Mouse (Mus musculus) embryonic facial prominence, embryonic 12.5 days (tissue): ENCODE measurements around the gene Ptf1a. TPM values are rescaled to one million over a fixed set of nuclear protein-coding genes. Genes with fewer than 3 reads are reported as not detected.

Experiments
- ATAC-seq: fragments of 200-750 bp; cut with Nextera tagmentation; 2 replicates; pipeline ENCODE4 v1.8.0; 2017; ENCODE audit not compliant: insufficient number of reproducible peaks, insufficient read depth, low FRiP score, low TSS enrichment
- H3K27ac ChIP-seq: fragments of 300-500 bp; sonication (generic); 2 replicates; pipeline ENCODE4 v1.5.1; 2016; ENCODE audit warnings: mild to moderate bottlenecking
- H3K27me3 ChIP-seq: fragments of 300-500 bp; sonication (generic); 2 replicates; pipeline ENCODE4 v1.6.1; 2016; ENCODE audit warnings: mild to moderate bottlenecking, moderate library complexity
- H3K36me3 ChIP-seq: fragments of 300-500 bp; sonication (generic); 2 replicates; pipeline ENCODE4 v1.6.1; 2016; ENCODE audit warnings: mild to moderate bottlenecking
- H3K4me1 ChIP-seq: fragments of 300-500 bp; sonication (generic); 2 replicates; pipeline ENCODE4 v1.6.1; 2016
- H3K4me2 ChIP-seq: fragments of 300-500 bp; sonication (generic); replicated peaks from 2 replicates; pipeline ENCODE4 v1.6.1; 2016; ENCODE audit warnings: mild to moderate bottlenecking, moderate library complexity
- H3K4me3 ChIP-seq: fragments of 300-500 bp; sonication (generic); 2 replicates; pipeline ENCODE4 v1.5.1; 2016; ENCODE audit warnings: mild to moderate bottlenecking
- H3K9ac ChIP-seq: fragments of 300-500 bp; sonication (generic); 2 replicates; pipeline ENCODE4 v1.6.1; 2016; ENCODE audit warnings: mild to moderate bottlenecking, moderate library complexity
- H3K9me3 ChIP-seq: fragments of 300-500 bp; sonication (generic); 2 replicates; pipeline ENCODE4 v1.6.1; 2016; ENCODE audit warnings: mild to moderate bottlenecking, moderate library complexity
- WGBS: fragments of 180-500 bp; shearing (Covaris S2); methylation state at CpG from one replicate; pipeline ENCODE4 v1.1.7; 2016; 5-methylcytosine and 5-hydroxymethylcytosine counted together
- polyA plus RNA-seq: library from polyadenylated mRNA; unstranded; fragments of >200 nt; fragmentation: Nextera tagmentation; extraction: Ambion mirVana; gene quantifications from 2 replicates; pipeline ENCODE4 v1.2.1, GENCODE M21; 2016

Ptf1a gene
- polyA plus RNA-seq: 0.15 and 0.28 TPM in 2 replicates

DNA sequence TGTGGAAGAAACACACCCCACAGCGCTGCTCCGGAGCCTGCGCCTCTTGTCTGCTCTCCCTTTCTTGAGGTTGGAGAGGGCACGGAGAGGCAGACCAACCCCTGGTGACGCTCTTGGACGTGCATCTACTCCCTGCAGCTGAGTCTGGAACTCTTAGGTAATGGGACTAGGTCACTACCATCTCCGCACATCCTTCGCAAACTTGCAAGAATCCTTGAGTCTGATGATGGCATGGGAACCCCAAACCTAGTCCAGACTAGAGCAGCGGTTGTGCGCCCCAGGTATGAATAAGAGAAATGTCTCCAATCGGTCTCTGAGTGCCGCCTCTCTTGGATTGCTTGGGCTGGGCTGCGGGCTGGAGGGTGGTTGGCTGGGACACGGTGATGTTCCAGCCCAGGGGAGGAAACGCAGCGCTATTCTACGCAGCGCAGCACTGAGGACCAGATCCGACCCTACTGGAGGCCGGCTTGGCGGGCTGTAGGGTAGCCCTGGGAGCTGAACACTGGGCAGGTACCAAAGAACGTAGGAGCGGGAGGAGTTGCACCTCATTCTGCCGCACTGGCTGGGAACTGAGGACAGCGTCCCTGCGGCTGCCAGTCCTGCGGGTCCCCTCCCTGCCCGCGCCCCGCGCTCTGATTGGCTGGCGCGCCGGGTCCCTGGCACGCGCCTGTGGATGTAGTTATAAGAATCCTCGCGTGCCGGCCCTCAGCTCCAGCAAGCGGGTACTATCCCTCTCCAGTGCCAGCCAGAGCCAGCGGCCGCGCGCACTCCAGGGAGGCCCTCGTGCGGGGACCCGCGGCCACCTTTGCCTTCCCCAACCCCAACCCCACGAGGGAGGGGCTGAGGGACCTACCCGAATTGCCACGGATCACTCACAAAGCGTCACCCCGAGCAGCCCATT is at the start of gene Ptf1a:
Gene Ptf1a, plus strand, starts transcription at position 733 of the 901 bp plus-strand sequence.
- 0 out of 2 replicates have a peak within 1 kb of the TSS, but pooled peaks have one; percentile 16 for H3K9ac ChIP-seq
- H3K27ac ChIP-seq: no peak within 1 kb of the TSS
- ATAC-seq: peak; percentile 65; the same call in 1 of the 2 replicates
- peaks cover 16% of the 10 kb centered on the region; the same call in 1 of the 2 replicates for H3K4me1 ChIP-seq
- H3K4me2 ChIP-seq: peak within 1 kb of the TSS; percentile 48
- under 1% methylated on average over 53 of the region's 53 CpGs for WGBS
- peak within 1 kb of the TSS; percentile 25 for H3K4me3 ChIP-seq
- no peaks in the 10 kb centered on the region for H3K9me3 ChIP-seq
- H3K36me3 ChIP-seq: no peaks in the 10 kb centered on the region
- H3K27me3 ChIP-seq: peaks cover 94% of the 10 kb centered on the region

DNA sequence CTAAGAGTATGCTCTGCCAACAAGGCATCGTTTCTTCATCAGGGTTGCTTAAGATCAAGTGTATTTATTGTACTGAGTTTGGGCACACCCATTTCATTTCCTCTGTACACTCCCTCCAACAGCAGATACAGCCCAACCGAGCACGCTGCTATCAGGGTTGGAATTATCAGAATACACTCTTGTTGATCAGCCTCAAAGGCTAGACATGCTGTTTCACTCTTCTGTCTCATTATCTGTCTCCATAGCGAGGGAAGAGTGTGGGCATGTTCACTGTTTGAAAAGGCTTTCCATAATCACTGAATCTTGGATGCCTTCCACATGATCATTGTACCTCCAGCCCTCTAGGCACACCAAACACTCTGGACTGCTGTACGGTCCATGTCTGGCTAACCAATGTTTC is 40.1 kb upstream of the Ptf1a start:
- Histone ChIP-seq H3K27ac (no peak overlapping the region), H3K36me3 (no peaks in the 10 kb centered on the region), H3K9ac (no peak overlapping the region), H3K27me3 (no peaks in the 10 kb centered on the region), H3K4me2 (no peak overlapping the region), H3K4me1 (no peaks in the 10 kb centered on the region), H3K9me3 (no peaks in the 10 kb centered on the region), H3K4me3 (no peak overlapping the region)
- no peak; the same call in 1 of the 2 replicates for ATAC-seq
- 82% methylated on average over 5 of the region's 5 CpGs for WGBS

- no peaks in the 10 kb centered on the region for H3K4me1 ChIP-seq
- no peaks in the 10 kb centered on the region for H3K27me3 ChIP-seq
- ATAC-seq: no peak
- no peak overlapping the region for H3K27ac ChIP-seq
- WGBS: 36% methylated on average over 3 of the region's 3 CpGs
- no peak overlapping the region for H3K4me3 ChIP-seq
- no peaks in the 10 kb centered on the region for H3K36me3 ChIP-seq
- no peak overlapping the region for H3K9ac ChIP-seq
- no peak overlapping the region for H3K4me2 ChIP-seq
- H3K9me3 ChIP-seq: no peaks in the 10 kb centered on the region
Observed at GRCm38 (mm10) chr2:19406531-19406930, 38.9 kb upstream of the Ptf1a start.

GRCm38 (mm10) chr2:19414222-19414965 is 31.1 kb upstream of the Ptf1a start:
- WGBS: 17% methylated on average over 19 of the region's 19 CpGs
- Histone ChIP-seq H3K36me3 (no peaks in the 10 kb centered on the region), H3K27ac (no peak overlapping the region), H3K9ac (no peak overlapping the region), H3K4me1 (no peaks in the 10 kb centered on the region), H3K9me3 (no peaks in the 10 kb centered on the region), H3K27me3 (peaks cover 2% of the 10 kb centered on the region; the same call in 1 of the 2 replicates), H3K4me3 (peak overlapping the region; percentile 20; the same call in 1 of the 2 replicates), H3K4me2 (peak overlapping the region; percentile 49)
- no peak for ATAC-seq

GRCm38 (mm10) chr2:19415063-19415521 is 30.4 kb upstream of the Ptf1a start:
- H3K4me1 ChIP-seq: no peaks in the 10 kb centered on the region
- WGBS: 2% methylated on average over 6 of the region's 6 CpGs
- no peak for ATAC-seq
- no peak overlapping the region for H3K9ac ChIP-seq
- H3K36me3 ChIP-seq: no peaks in the 10 kb centered on the region
- H3K27me3 ChIP-seq: peaks cover 2% of the 10 kb centered on the region; the same call in 1 of the 2 replicates
- H3K27ac ChIP-seq: no peak overlapping the region
- peak overlapping the region; percentile 20; the same call in 1 of the 2 replicates for H3K4me3 ChIP-seq
- H3K4me2 ChIP-seq: peak overlapping the region; percentile 49
- H3K9me3 ChIP-seq: no peaks in the 10 kb centered on the region

DNA sequence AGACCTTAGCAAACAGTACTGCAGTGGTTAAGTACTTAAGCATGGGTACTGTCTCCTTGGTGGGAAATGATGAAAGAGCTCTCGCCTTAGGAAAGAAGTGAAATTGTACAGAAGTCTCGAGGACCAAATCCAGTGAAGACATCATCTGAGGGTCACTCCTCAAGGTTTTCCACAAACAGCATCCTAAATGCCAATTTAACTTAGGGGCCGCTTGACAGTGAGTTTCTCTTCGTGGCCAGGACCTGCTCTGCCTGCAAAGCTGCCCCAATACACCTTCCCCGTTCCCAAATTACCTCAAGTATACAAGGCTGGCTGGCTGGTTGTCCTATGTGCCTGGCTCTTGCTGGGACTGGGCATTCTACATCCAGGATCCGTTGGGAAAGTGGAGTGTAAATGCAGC is 29.4 kb upstream of the Ptf1a start:
- Histone ChIP-seq H3K27ac (no peak overlapping the region), H3K4me3 (no peak overlapping the region), H3K27me3 (peaks cover 2% of the 10 kb centered on the region; the same call in 1 of the 2 replicates), H3K4me2 (no peak overlapping the region), H3K9ac (no peak overlapping the region), H3K36me3 (no peaks in the 10 kb centered on the region), H3K9me3 (no peaks in the 10 kb centered on the region), H3K4me1 (no peaks in the 10 kb centered on the region)
- WGBS: 75% methylated on average over 6 of the region's 6 CpGs
- ATAC-seq: no peak

- Histone ChIP-seq H3K36me3 (no peaks in the 10 kb centered on the region), H3K4me2 (no peak overlapping the region), H3K4me1 (no peaks in the 10 kb centered on the region), H3K4me3 (no peak overlapping the region), H3K27ac (no peak overlapping the region), H3K27me3 (peaks cover 14% of the 10 kb centered on the region), H3K9me3 (no peaks in the 10 kb centered on the region), H3K9ac (no peak overlapping the region)
- ATAC-seq: no peak
- 81% methylated on average over 1 of the region's 1 CpGs for WGBS
Observed at GRCm38 (mm10) chr2:19419686-19420345, 25.6 kb upstream of the Ptf1a start.

GRCm38 (mm10) chr2:19422226-19422625 is 23.2 kb upstream of the Ptf1a start:
- H3K9ac ChIP-seq: no peak overlapping the region
- ATAC-seq: no peak

GRCm38 (mm10) chr2:19423086-19423485 is 22.4 kb upstream of the Ptf1a start:
- Histone ChIP-seq H3K4me3 (no peak overlapping the region), H3K27ac (no peak overlapping the region), H3K4me1 (no peaks in the 10 kb centered on the region), H3K9ac (no peak overlapping the region), H3K27me3 (peaks cover 33% of the 10 kb centered on the region), H3K4me2 (no peak overlapping the region), H3K9me3 (no peaks in the 10 kb centered on the region), H3K36me3 (no peaks in the 10 kb centered on the region)
- ATAC-seq: no peak
- 78% methylated on average over 6 of the region's 6 CpGs for WGBS

More at GRCm38 (mm10) chr2:19422226-19422625, 23.2 kb upstream of the Ptf1a start:
- Histone ChIP-seq H3K27me3 (peaks cover 29% of the 10 kb centered on the region), H3K4me3 (no peak overlapping the region), H3K9me3 (no peaks in the 10 kb centered on the region), H3K36me3 (no peaks in the 10 kb centered on the region), H3K4me1 (no peaks in the 10 kb centered on the region), H3K4me2 (no peak overlapping the region), H3K27ac (no peak overlapping the region)

GRCm38 (mm10) chr2:19429031-19429430 is 16.4 kb upstream of the Ptf1a start:
- H3K27me3 ChIP-seq: peaks cover 79% of the 10 kb centered on the region
- H3K4me1 ChIP-seq: peaks cover 11% of the 10 kb centered on the region
- H3K36me3 ChIP-seq: no peaks in the 10 kb centered on the region
- H3K27ac ChIP-seq: no peak overlapping the region
- 7% methylated on average over 10 of the region's 10 CpGs for WGBS
- no peak for ATAC-seq
- no peak overlapping the region for H3K9ac ChIP-seq
- no peak overlapping the region for H3K4me3 ChIP-seq
- H3K4me2 ChIP-seq: no peak overlapping the region
- no peaks in the 10 kb centered on the region for H3K9me3 ChIP-seq
